In genomic region chr12:45070186-45070585, GRCm38 (mm10) we compare ENCODE assay signal across 11 mouse cellular contexts. TPM values are rescaled to one million over a fixed set of nuclear protein-coding genes. Genes with fewer than 3 reads are reported as not detected.
A peak's percentile ranks its signal among the peaks of the same experiment; 100 is the strongest.
DNase-seq lines count a peak whose midpoint lies in the region; ATAC-seq and TF ChIP-seq lines count a peak whose summit lies in the region.
"Had no signal": no experiment of that assay in that cellular context is flagged by ENCODE, and none has a peak within 500 bp of the region (broad histone marks: within the 10 kb centered on the region; RNA-seq: fewer than 3 reads in every experiment).

No protein-coding gene starts in this region.

- peaks cover 15% of the 10 kb centered on the region for H3K27me3 ChIP-seq in embryonic facial prominence, embryonic 13.5 days
- H3K27me3 ChIP-seq in megakaryocyte, embryonic 14.5 days (replicated peaks), result peaks cover 39% of the 10 kb centered on the region
- no peaks in the 10 kb centered on the region for H3K27me3 ChIP-seq in hindbrain, postnatal 0 days (ENCODE audit: insufficient read depth, low read length)

- peaks cover 43% of the 10 kb centered on the region for H3K4me1 ChIP-seq in embryonic facial prominence, embryonic 13.5 days
- peaks cover 50% of the 10 kb centered on the region for H3K4me1 ChIP-seq in megakaryocyte, embryonic 14.5 days
- H3K4me1 ChIP-seq in hindbrain, postnatal 0 days (ENCODE audit: insufficient read depth, low read length), result no peaks in the 10 kb centered on the region; the same call in 1 of the 2 replicates

- no peak for ATAC-seq in embryonic facial prominence, embryonic 13.5 days (ENCODE audit: insufficient number of reproducible peaks, insufficient read depth, low FRiP score, low TSS enrichment, low read depth)
- no peak for ATAC-seq in inflammation-experienced regulatory T-cells, adult 6 months
- ATAC-seq in hindbrain, postnatal 0 days, result no peak
- ATAC-seq: midbrain, embryonic 16.5 days had no signal

- no peak overlapping the region for H3K9ac ChIP-seq in embryonic facial prominence, embryonic 13.5 days
- no peak overlapping the region for H3K9ac ChIP-seq in hindbrain, postnatal 0 days (replicated peaks; ENCODE audit: low read length)

- no peak overlapping the region for H3K27ac ChIP-seq in embryonic facial prominence, embryonic 13.5 days
- no peak overlapping the region for H3K27ac ChIP-seq in hindbrain, postnatal 0 days

- WGBS in embryonic facial prominence, embryonic 13.5 days, result 45% methylated on average over 9 of the region's 9 CpGs
- 56% methylated on average over 9 of the region's 9 CpGs for WGBS in hindbrain, postnatal 0 days

- no peak overlapping the region for H3K4me3 ChIP-seq in embryonic facial prominence, embryonic 13.5 days
- H3K4me3 ChIP-seq in megakaryocyte, embryonic 14.5 days (replicated peaks), result peak overlapping the region; percentile 42
- H3K4me3 ChIP-seq in hindbrain, postnatal 0 days (ENCODE audit: low read length), result no peak overlapping the region

- 0 out of 2 replicates have a peak overlapping the region, but pooled peaks have one; percentile 5 for H3K4me2 ChIP-seq in embryonic facial prominence, embryonic 13.5 days
- H3K4me2 ChIP-seq in hindbrain, postnatal 0 days (ENCODE audit: low read depth, low read length), result no peak overlapping the region

- H3K9me3 ChIP-seq in embryonic facial prominence, embryonic 13.5 days, result no peaks in the 10 kb centered on the region
- H3K9me3 ChIP-seq in megakaryocyte, embryonic 14.5 days, result peaks cover 7% of the 10 kb centered on the region; the same call in 1 of the 2 replicates
- H3K9me3 ChIP-seq in hindbrain, postnatal 0 days (ENCODE audit: low read length), result no peaks in the 10 kb centered on the region

- H3K36me3 ChIP-seq in embryonic facial prominence, embryonic 13.5 days, result no peaks in the 10 kb centered on the region
- no peaks in the 10 kb centered on the region for H3K36me3 ChIP-seq in megakaryocyte, embryonic 14.5 days (replicated peaks; ENCODE audit: low read length)
- no peaks in the 10 kb centered on the region for H3K36me3 ChIP-seq in hindbrain, postnatal 0 days (ENCODE audit: insufficient read depth, low read length)

- TF ChIP-seq CTCF in hindbrain, postnatal 0 days (IDR thresholded peaks at IDR 0.05; ENCODE audit: low read depth), result no peak

- peak; percentile 20 for DNase-seq in R1 (ENCODE audit: low read depth, low spot score)
- DNase-seq in kidney, postnatal 36 days, result peak; percentile 53 to 62
- no peak for DNase-seq in ovary, adult 18-20 months (ENCODE audit: low spot score)
- no peak for DNase-seq in hindbrain, postnatal 0 days (ENCODE audit: low spot score)
- no peak for DNase-seq in thymus, postnatal 0 days (ENCODE audit: low spot score)
- DNase-seq: layer of hippocampus, postnatal 36 days; spleen, adult 18-20 months had no signal

RNA-seq across cellular contexts. Expression of gene Stxbp6, which starts 4.3 kb away (rescaled TPM):
- 8.5 and 10.2 TPM in 2 replicates for polyA plus RNA-seq in embryonic facial prominence, embryonic 13.5 days (2015; fragmentation: Nextera tagmentation; extraction: Ambion mirVana)
- polyA plus RNA-seq in megakaryocyte, embryonic 14.5 days (2012; ENCODE audit: insufficient read depth, low replicate concordance), result 0.67 and 5.4 TPM in 2 replicates
- not detected for polyA plus RNA-seq in inflammation-experienced regulatory T-cells, adult 6 months (2017; shearing (Covaris generic))
- 19.3 and 25.1 TPM in 2 replicates for total RNA-seq in hindbrain, postnatal 0 days (2014; rRNA removed)
- 17.8 and 18.6 TPM in 2 replicates for polyA plus RNA-seq in hindbrain, postnatal 0 days (2015; fragmentation: Nextera tagmentation; extraction: Ambion mirVana)
- 7.9 and 14.6 TPM in 2 replicates for polyA plus RNA-seq in thymus, postnatal 0 days (2015; fragmentation: Nextera tagmentation; extraction: Ambion mirVana)

Comparison
In these comparisons a context has a peak if more than half of its experiments do, and no peak if none do; other contexts are left out.
1. DNase-seq: peak in R1 (single experiment) and kidney, postnatal 36 days (2 of 2); none in ovary, adult 18-20 months (single experiment), hindbrain, postnatal 0 days (single experiment) and thymus, postnatal 0 days (single experiment).